Mouse (Mus musculus) lung, postnatal 0 days (tissue): ENCODE measurements around the gene Speer4d.
"Not testable (repeated sequence)": the region's sequence is repeated elsewhere in the genome, so short reads cannot be mapped to it uniquely, and the experiment has no call there.

Experiments
- CTCF ChIP-seq: IDR thresholded peaks from 2 replicates; pipeline ENCODE4 v1.5.1; 2016; ENCODE audit warnings: antibody characterized with exemption, mild to moderate bottlenecking
- EP300 ChIP-seq: IDR thresholded peaks from 2 replicates; pipeline ENCODE4 v1.6.1; 2016; ENCODE audit warnings: antibody characterized with exemption, mild to moderate bottlenecking, control low read depth

- not testable (repeated sequence) for TF ChIP-seq CTCF, EP300
Measured at GRCm38 (mm10) chr5:15670789-15671188, 51.9 kb downstream of the Speer4d start.
